Mouse (Mus musculus): Measurements from ENCODE around the gene Ampd2.

DNA sequence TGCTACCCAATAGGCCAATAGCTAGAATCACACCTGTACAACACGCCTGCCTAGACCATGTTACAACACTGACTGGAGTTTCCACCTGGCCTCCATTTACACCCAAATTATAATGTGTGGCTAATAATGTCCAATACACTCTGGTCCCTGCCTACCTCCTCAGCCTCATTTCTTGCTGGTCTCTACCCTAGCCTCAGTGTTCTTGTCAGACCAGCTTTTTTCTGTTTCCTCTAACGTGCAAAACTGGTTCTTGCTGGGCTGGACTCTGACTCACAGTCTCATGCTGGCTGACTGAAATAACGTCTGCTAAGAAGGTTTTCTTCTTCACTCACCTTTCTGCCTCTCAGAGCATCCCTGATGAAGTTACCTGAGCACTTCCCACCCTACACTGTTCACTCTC is 39.9 kb upstream of the Ampd2 start:
- TF ChIP-seq CTCF (IDR thresholded peaks at IDR 0.05; ENCODE audit: borderline replicate concordance, control insufficient read depth, extremely low read depth, insufficient read depth, low read length, poor library complexity) (no peak), POLR2A (IDR thresholded peaks at IDR 0.05; ENCODE audit: control insufficient read depth, extremely low read depth, insufficient read depth, low read length, poor library complexity) (no peak)

Data from thymus, adult 2 months (tissue).